Mouse (Mus musculus) erythroblast, embryonic 14.5 days (primary cell): Measurements from ENCODE around the gene Mreg. TPM values are rescaled to one million over a fixed set of nuclear protein-coding genes. Genes with fewer than 3 reads are reported as not detected.
A peak's percentile ranks its signal among the peaks of the same experiment; 100 is the strongest.
"Not testable (repeated sequence)": the region's sequence is repeated elsewhere in the genome, so short reads cannot be mapped to it uniquely, and the experiment has no call there.

Experiments
- H3K27me3 ChIP-seq: 2 replicates; pipeline ENCODE4 v1.6.1; 2012; ENCODE audit warnings: inconsistent platforms; ENCODE audit not compliant: control insufficient read depth
- H3K36me3 ChIP-seq: 2 replicates; pipeline ENCODE4 v1.6.1; 2012; ENCODE audit warnings: mild to moderate bottlenecking, inconsistent platforms; ENCODE audit not compliant: control insufficient read depth
- H3K4me1 ChIP-seq: 2 replicates; pipeline ENCODE4 v1.6.1; 2012; ENCODE audit warnings: inconsistent platforms; ENCODE audit not compliant: control insufficient read depth
- H3K4me3 ChIP-seq: replicated peaks from 2 replicates; pipeline ENCODE3; 2012; ENCODE audit warnings: moderate library complexity, mild to moderate bottlenecking, inconsistent platforms
- H3K9me3 ChIP-seq: 2 replicates; pipeline ENCODE4 v1.6.1; 2012; ENCODE audit warnings: low read length, inconsistent platforms, mixed read lengths; ENCODE audit not compliant: control insufficient read depth
- GATA1 ChIP-seq: IDR thresholded peaks from 2 replicates; pipeline ENCODE4 v1.6.1; 2012; ENCODE audit warnings: low read length, inconsistent platforms, mixed read lengths
- TAL1 ChIP-seq: IDR thresholded peaks from 3 replicates; pipeline ENCODE4 v1.6.1; 2012; ENCODE audit warnings: low read length, inconsistent platforms, mixed read lengths
- polyA plus RNA-seq: library from polyadenylated mRNA; stranded (reverse); fragments of >175 nt; gene quantifications from 2 replicates; pipeline ENCODE4 v1.2.3, GENCODE M21; 2012

Mreg gene
- 0.01 TPM in 1 of 2 replicates, not detected in the other for polyA plus RNA-seq

DNA sequence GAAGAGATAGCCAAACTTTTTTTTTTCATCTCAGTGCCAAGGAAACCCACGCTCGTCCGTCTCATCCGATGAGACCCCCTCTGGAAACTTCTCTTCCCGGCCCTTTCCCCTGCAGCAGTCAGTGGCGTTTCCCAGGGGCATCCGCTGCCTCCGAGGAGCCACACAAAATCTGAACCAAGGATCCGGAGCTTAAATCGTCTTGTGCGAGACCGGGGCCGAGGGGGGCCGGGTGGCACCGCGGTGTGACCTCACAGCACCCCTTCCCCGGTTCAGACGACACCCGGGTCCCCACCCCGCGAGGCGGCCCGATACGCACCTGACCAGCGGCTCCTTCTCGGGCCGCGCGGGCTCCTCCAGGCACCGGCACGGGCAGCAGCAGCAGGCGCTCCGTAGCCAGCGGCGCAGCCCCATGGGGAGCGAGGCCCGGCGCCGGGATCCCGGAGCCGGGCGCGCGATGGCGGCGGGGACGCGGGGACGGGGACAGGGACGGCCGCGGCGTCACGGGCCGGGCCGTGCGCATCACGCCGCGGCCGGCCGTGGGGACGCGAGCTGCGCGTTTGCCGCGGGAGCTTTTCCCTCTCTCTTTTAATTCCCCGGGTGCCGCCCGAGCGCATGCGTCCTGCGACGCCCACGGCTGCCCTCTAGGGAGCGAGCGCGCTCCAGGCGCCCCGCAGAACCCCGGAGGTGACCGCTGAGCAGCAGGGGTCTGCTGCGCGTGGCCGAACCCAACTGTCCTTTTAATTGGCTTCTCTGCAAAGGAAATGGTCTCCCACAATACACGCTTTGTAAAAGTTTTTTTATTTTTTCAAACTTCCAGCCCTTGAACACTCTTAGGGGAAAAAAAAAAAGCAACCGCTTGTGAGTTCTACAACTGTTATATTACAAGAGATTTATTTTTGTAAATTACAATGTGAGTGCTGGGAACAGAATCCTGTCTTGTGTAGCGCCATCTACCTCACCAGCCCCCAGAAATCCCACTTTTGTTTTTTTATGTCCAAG, at the start of gene Mreg:
Gene Mreg (minus strand): TSS at position 607 of the 999 bp plus-strand sequence.
- H3K4me3 ChIP-seq, result peak within 1 kb of the TSS; percentile 56
- TF ChIP-seq GATA1 (no peak), TAL1 (no peak)
- peaks cover 45% of the 10 kb centered on the region for H3K27me3 ChIP-seq

DNA sequence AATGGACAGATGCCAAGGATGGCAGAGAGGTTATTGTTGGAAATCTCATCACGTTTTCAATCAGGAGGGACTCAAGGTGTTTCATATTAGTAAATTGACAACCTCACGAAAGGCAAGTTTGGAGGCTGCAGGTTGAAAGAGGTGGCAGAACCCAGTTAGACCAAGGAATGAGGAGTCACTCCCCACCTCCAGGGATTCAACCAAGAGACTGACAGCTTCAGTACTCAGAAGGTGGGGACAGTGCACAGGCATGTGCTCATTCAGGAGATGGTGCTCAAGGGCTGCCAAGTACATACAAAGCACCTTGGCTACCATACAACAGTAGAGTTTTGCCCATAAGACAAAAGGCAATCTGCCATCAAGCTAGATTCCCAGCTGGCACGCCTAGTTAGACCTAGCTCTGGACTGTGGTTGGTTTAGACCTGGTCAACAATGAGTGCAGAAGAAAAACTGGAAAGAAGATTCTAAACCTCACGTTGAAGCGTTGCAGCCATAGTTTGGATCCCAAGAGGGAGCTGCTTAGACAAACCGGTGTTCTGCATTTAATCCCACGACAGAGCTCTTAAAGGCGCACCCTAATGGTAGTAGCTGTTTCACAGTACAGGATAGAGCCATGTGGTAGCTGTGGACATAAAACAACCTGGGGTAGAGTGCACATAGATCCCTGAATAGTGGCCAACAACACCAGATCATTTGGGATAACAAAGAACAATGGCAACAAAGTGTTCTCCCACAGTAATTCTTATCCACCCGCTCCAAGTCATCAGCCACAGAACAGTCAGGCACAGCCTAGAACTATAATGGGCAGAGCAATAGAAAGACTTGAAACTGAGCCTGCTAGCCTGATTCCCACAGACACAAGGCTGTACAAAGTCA, 44.5 kb upstream of the Mreg start:
- TF ChIP-seq TAL1 (no peak), GATA1 (no peak)
- Histone ChIP-seq H3K4me1 (peaks cover 31% of the 10 kb centered on the region), H3K36me3 (no peaks in the 10 kb centered on the region; the same call in 1 of the 2 replicates)

More for the DNA sequence above, at the start of gene Mreg:
- Histone ChIP-seq H3K36me3 (no peaks in the 10 kb centered on the region), H3K4me1 (no peaks in the 10 kb centered on the region), H3K9me3 (no peaks in the 10 kb centered on the region)

DNA sequence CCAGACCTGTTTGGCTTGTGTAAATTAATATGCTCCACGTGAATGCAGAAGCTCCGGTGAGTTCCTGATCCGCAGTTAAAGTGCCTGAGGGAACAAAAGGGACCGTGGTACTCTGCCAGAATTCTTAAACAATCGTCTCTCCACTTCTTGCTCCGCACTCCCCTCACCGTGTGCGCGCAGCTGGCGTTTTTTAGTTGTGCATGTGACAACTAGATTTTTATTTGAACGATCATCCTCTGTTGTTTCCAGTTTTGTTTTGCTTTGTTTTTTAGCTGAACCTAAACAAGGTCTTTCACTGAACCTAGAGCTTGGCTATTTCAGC, 43.7 kb upstream of the Mreg start:
- H3K27me3 ChIP-seq, result no peaks in the 10 kb centered on the region
- TF ChIP-seq GATA1 (no peak), TAL1 (no peak)
- H3K9me3 ChIP-seq, result no peaks in the 10 kb centered on the region
- H3K36me3 ChIP-seq, result no peaks in the 10 kb centered on the region; the same call in 1 of the 2 replicates
- H3K4me3 ChIP-seq, result no peak overlapping the region
- peaks cover 31% of the 10 kb centered on the region for H3K4me1 ChIP-seq

More for the DNA sequence above, 44.5 kb upstream of the Mreg start:
- Histone ChIP-seq H3K9me3 (no peaks in the 10 kb centered on the region), H3K4me3 (no peak overlapping the region), H3K27me3 (no peaks in the 10 kb centered on the region)

DNA sequence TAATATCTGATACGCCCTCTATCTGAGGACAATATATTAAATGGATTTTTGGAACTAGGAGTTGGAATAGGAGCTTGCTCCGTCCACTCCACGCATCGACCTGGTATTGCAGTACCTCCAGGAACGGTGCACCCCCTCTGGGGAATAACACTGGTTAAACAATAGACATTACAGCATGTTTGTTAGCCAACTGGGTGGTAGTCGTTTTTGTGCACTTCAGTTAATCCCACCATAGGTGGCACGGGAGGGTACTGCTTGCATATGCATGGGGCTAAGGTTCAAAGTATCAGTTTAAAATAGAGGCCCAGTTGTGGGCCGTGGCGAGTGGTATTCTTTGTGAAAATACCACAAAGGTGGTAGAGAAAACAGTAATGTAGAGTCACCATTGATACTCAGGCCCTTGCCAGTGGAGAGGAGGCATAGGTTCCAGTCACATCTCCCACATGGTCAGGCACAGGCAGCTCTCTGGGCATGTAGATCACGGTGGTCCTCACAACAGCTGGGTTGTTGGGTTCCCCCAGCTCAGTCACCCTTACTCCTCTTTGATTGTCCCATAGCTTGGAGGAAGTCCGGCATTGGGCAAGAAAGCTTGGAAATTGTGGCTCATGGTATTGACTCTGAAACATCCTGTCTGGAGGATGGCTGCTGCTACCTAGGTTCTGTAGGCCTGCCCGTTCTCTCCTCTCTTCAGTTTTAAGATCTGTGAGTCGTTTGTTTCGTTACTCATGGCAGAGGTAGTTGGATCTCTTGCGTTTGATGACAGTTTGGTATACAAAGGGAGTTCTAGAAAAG, 43.2 kb upstream of the Mreg start:
- Histone ChIP-seq H3K27me3 (no peaks in the 10 kb centered on the region), H3K9me3 (no peaks in the 10 kb centered on the region), H3K4me3 (no peak overlapping the region), H3K36me3 (no peaks in the 10 kb centered on the region; the same call in 1 of the 2 replicates), H3K4me1 (peaks cover 31% of the 10 kb centered on the region)
- no peak for TF ChIP-seq TAL1
- TF ChIP-seq GATA1, result no peak

DNA sequence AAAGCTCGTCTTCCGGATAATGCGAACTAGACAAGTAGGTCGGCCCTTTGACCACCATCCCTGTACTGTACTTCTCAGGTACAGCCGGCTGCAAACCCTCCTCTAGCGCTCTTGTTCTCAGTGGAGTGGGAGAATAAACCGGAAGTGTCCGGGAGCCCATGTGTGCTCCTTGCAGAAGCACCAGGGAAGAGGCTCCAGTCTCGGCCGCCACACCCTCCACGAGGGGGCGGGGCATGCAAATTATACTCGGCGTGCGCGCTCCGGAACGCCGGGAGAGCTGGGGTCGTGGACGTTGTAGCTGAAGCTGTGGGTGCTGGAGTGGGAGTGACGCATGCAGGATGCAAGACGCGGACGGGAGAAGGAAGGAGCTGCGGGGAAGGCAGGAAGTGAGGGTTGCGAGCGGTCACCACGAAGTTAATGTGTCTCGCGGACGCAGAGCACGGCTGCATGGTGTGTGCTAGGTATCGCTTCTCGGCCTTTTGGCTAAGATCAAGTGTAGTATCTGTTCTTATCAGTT, 42.5 kb upstream of the Mreg start:
- TF ChIP-seq GATA1, result no peak
- TF ChIP-seq TAL1, result no peak
- Histone ChIP-seq H3K27me3 (no peaks in the 10 kb centered on the region), H3K4me3 (peak overlapping the region; percentile 62), H3K4me1 (peaks cover 31% of the 10 kb centered on the region), H3K9me3 (no peaks in the 10 kb centered on the region), H3K36me3 (no peaks in the 10 kb centered on the region; the same call in 1 of the 2 replicates)

DNA sequence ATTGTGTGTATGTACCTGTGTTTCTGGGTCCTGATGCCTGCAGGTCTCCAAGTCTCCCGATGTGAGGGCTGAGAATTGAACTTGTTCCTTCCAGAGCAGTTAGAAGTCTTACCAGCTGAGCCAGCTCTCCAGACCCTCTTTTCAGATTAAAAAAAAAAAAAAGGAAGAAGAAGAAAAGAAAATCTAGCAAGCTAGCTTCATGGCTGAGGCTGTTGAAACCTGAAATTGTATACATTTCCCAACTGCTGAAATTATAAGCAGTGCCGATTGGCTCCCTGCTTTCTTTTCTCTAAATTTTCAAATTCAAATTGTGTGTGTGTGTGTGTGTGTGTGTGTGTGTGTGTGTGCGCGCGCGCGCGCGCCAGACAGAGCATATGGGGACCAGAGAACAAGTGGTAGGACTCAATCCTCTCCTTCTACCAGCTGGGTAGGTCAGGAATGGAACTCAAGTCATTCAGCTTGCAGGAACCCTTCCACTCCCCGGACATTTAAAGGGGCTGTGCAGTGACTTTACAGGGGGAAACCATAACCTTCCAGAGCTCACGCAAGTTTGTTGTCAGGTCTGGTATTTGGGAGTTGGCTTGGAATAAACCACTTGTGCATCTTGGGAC, 41.9 kb upstream of the Mreg start:
- Histone ChIP-seq H3K9me3 (no peaks in the 10 kb centered on the region), H3K27me3 (no peaks in the 10 kb centered on the region), H3K4me1 (peaks cover 31% of the 10 kb centered on the region), H3K4me3 (peak overlapping the region; percentile 62), H3K36me3 (no peaks in the 10 kb centered on the region)
- no peak for TF ChIP-seq TAL1
- TF ChIP-seq GATA1, result no peak

DNA sequence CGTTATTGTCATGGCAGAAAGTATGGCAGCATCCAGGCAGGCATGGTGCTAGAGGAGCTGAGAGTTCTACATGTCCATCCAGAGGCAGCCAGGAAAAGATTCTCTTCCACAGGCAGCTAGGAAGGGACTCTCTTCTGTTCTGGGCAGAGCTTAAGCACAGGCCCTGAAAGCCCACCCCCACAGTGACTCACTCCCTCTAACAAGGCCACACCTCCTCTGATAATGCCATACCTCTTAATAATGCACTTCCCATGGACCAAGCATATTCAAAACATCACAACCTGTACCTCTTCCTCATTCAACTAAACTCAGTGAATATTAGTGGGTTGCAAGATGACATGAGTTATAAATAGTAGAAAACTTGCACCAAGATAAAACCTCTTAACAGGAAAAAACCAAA, 39.7 kb upstream of the Mreg start:
- Histone ChIP-seq H3K36me3 (no peaks in the 10 kb centered on the region), H3K9me3 (no peaks in the 10 kb centered on the region), H3K4me3 (no peak overlapping the region), H3K4me1 (peaks cover 24% of the 10 kb centered on the region), H3K27me3 (no peaks in the 10 kb centered on the region)
- TF ChIP-seq GATA1, result no peak

DNA sequence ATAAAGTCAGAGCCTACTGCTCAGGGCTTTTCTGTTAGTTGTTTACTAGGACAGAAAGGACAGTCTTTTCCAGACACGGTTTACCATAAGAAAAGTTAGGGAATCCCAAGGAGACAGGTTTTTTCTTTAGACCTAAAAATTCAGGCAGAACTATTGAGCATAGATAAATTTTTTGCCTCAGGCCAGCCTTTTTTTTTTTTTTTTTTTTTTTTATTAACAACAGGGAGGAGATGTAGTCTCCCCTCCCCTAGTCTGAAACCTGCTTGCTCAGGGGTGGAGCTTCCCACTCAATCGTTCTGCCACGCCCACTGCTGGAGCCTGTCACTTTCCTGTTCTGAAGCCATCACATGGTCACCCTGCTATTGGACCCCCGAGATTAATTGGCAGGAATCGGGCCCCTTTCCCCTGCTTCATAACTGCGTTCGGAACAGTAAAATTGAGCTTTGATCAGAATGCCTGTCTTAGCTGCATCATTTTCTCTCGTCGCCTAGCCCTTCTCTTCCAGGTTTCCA, 36.2 kb upstream of the Mreg start:
- H3K9me3 ChIP-seq, H3K4me3 ChIP-seq, H3K27me3 ChIP-seq, H3K36me3 ChIP-seq: not testable (repeated sequence)
- H3K4me1 ChIP-seq, result peaks cover 17% of the 10 kb centered on the region
